Mouse (Mus musculus): Measurements from ENCODE around the gene Por. TPM values are rescaled to one million over a fixed set of nuclear protein-coding genes. Genes with fewer than 3 reads are reported as not detected.

Gene Por
- polyA plus RNA-seq, 1 experiment from 2014 or later = 93.5 TPM

DNA sequence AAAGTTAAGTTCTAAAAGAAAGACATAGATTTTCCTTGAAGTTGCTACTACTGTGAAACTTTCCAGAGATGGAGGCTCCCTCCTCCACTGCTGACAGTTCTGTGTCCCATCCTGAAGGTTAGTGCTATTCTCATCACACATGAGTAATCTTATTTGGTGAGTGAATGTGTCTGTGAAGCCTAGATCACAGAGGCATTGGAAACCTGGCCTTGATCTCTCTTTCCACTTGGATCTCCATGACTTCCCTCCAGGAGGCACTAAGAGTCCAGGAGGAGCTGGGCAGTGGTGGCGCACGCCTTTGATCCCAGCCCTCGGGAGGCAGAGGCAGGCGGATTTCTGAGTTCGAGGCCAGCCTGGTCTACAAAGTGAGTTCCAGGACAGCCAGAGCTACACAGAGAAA lies 12.2 kb downstream of the Por start:
- ATAC-seq (ENCODE audit: low FRiP score, low read depth) = no peak
- no peak overlapping the region for H3K27ac ChIP-seq
- no peak overlapping the region for H3K4me2 ChIP-seq (replicated peaks)
- no peaks in the 10 kb centered on the region for H3K27me3 ChIP-seq
- H3K9me3 ChIP-seq = no peaks in the 10 kb centered on the region
- H3K9ac ChIP-seq = no peak overlapping the region
- H3K36me3 ChIP-seq = no peaks in the 10 kb centered on the region
- no peak overlapping the region for H3K4me3 ChIP-seq
- no peaks in the 10 kb centered on the region for H3K4me1 ChIP-seq
- WGBS = 92% methylated on average over 5 of the region's 5 CpGs

DNA sequence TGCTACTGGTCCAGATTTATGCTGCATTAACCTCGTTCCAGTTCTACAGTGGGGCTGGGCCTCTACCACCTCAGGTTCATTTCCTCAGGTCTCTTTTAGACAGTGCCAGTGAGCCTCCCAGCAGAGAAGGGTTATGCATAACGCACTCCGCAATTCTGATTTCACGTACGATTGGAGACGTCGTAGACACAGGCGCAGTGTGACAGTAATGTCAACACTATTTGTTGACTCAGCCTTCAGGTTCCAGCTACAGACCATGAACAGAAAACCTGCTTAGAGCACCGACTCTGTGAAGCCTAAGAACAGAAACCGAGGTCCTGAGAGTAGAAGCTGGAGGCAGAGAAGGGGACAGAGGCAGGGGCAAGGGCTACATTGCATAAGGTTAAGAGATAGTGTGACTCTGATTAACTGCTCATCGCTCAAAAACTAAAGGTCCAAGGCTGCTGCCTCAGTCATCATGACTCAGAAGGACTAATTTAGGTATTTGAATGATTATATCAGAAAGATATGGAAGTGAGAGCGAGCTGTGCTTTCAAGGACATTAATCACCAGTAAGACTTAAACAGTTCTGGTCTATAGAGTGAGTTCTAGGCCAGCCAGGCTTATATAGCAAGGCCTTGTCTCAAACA lies 13.2 kb downstream of the Por start:
- Histone ChIP-seq H3K36me3 (no peaks in the 10 kb centered on the region), H3K9me3 (no peaks in the 10 kb centered on the region), H3K4me3 (no peak overlapping the region), H3K27me3 (no peaks in the 10 kb centered on the region), H3K27ac (no peak overlapping the region), H3K9ac (no peak overlapping the region), H3K4me2 (replicated peaks) (no peak overlapping the region), H3K4me1 (0 out of 2 replicates have a peak, but pooled peaks cover 2% of the 10 kb centered on the region)
- WGBS = 88% methylated on average over 12 of the region's 12 CpGs
- no peak for ATAC-seq (ENCODE audit: low FRiP score, low read depth)

DNA sequence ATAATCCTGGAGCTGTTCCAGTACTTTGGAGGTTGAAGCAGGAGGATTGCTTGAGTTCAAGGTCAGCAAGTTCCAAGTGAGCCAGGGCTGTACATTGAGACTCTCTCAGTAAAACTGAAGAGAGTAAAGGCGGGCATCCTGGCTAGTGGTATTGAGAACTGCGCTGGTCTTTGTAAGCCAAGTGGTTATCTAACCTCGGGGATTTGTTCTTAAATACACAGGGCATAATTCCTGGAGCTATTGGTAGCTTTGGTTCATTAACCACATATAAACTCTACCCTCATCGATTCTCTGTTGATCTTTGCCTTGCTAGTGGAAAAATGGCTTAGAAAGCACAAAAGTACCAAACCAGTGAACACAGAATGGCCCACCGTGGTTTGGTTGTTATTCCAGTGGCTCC lies 20.6 kb downstream of the Por start:
- no peaks in the 10 kb centered on the region; the same call in 1 of the 2 replicates for H3K36me3 ChIP-seq
- H3K9ac ChIP-seq = no peak overlapping the region
- WGBS = 86% methylated on average over 5 of the region's 5 CpGs
- no peak for ATAC-seq (ENCODE audit: low FRiP score, low read depth)
- peak overlapping the region; percentile 97 for H3K4me2 ChIP-seq (replicated peaks)
- peaks cover 26% of the 10 kb centered on the region for H3K4me1 ChIP-seq
- peak overlapping the region; percentile 68 for H3K4me3 ChIP-seq
- H3K27me3 ChIP-seq = no peaks in the 10 kb centered on the region
- no peaks in the 10 kb centered on the region for H3K9me3 ChIP-seq
- no peak overlapping the region for H3K27ac ChIP-seq

DNA sequence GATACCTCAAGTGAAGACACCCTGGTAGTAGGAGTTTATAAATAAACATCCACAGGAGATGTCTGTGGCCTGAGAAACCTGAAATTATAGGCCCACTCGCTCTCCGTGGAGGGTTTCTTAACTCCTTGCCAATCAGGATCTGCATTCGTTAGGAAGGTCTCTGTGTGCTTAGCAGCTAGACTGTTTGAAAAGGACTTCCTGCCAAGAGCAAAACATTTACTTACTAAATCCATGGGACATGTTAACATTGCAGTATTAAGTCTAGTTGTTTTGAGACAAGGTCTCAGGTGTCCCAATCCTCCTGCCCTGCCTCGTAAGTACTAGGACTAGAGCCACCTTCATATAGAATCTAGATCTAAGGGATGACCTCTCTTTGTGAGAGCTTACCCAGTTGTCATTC lies 21.4 kb downstream of the Por start:
- Histone ChIP-seq H3K4me1 (peaks cover 28% of the 10 kb centered on the region), H3K9me3 (no peaks in the 10 kb centered on the region), H3K27ac (no peak overlapping the region), H3K9ac (no peak overlapping the region), H3K4me3 (no peak overlapping the region), H3K4me2 (replicated peaks) (no peak overlapping the region), H3K27me3 (no peaks in the 10 kb centered on the region), H3K36me3 (no peaks in the 10 kb centered on the region; the same call in 1 of the 2 replicates)
- ATAC-seq (ENCODE audit: low FRiP score, low read depth) = no peak
- WGBS = 82% methylated on average over 4 of the region's 4 CpGs

DNA sequence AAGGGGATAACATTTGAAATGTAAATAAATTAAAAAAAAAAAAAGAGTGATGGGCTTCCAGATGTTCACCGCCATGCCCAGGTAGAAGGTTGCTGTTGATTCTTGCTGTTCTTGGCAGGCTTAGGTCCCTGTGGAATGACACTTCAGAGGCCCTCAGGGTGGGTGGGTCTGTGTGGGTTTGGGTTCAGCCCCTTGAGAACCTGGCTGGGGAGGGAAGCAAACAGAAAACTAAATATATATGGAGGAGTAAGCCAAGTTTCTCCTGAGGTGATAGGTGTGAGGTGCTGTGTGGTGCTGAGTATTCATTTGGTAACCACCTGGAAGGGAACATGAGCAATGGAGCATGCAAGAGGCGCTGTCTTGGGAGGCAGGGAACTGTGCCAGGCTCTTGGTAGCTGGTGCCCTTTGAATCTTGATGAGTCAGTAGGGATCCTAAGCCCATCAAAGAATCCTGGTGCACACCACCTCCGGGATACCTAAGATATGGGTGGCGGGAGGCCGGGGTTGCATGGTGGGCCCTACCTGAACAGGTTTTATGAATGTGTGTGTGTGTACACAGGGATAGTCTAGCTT lies 23.5 kb downstream of the Por start:
- H3K36me3 ChIP-seq = peaks cover 3% of the 10 kb centered on the region; the same call in 1 of the 2 replicates
- no peak overlapping the region for H3K9ac ChIP-seq
- H3K4me1 ChIP-seq = peaks cover 22% of the 10 kb centered on the region
- no peaks in the 10 kb centered on the region for H3K9me3 ChIP-seq
- H3K4me2 ChIP-seq (replicated peaks) = no peak overlapping the region
- H3K4me3 ChIP-seq = no peak overlapping the region
- ATAC-seq (ENCODE audit: low FRiP score, low read depth) = no peak
- no peak overlapping the region for H3K27ac ChIP-seq
- WGBS = 94% methylated on average over 5 of the region's 5 CpGs
- no peaks in the 10 kb centered on the region for H3K27me3 ChIP-seq

DNA sequence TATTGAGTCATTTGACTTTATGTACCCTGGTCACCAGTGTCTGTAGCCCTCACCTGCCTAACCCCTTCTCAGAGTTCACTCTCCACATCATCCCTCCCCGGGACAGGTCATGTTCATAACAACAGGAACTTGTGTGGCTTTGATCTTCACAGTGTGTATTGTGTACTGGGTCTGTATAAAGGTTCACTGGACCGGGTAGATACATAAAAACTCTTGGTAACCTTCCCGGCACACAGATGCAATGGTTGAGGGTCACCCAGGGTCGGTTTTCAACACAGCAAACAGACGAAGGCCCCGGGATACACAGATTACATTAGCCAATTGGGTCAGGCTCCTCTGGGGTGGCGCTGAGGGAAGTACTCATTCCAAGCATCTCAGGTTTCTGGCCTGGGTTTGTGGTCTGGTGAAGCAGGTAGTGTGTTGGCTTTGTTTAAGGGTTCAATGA lies 25.5 kb downstream of the Por start:
- peaks cover 13% of the 10 kb centered on the region for H3K4me1 ChIP-seq
- WGBS = 46% methylated on average over 7 of the region's 7 CpGs
- peaks cover 12% of the 10 kb centered on the region for H3K36me3 ChIP-seq
- no peak overlapping the region for H3K4me3 ChIP-seq
- H3K27me3 ChIP-seq = no peaks in the 10 kb centered on the region
- no peak overlapping the region for H3K27ac ChIP-seq
- no peak overlapping the region for H3K4me2 ChIP-seq (replicated peaks)
- H3K9ac ChIP-seq = no peak overlapping the region
- H3K9me3 ChIP-seq = no peaks in the 10 kb centered on the region
- ATAC-seq (ENCODE audit: low FRiP score, low read depth) = peak; percentile 15; the same call in 1 of the 2 replicates

DNA sequence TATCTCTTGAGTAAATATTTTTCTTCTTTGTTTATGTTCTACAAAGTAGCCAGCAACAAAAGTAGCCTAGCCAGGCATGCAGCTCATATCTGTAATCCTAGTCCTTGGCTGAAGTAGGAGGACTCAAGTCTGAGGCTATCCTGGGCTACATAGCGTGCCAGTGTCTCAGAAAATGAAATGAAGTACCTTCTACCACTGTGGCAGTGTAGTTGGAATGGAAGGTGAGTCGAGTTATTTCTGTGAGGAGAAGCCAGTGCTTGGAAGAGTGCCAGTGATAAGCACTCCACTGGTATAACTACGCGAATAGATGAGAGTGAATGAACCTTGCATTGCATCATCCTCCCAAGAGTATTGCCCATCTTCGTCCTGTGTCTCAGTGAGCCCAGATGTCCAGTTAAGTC lies 27.9 kb downstream of the Por start:
- ATAC-seq (ENCODE audit: low FRiP score, low read depth) = no peak
- H3K27ac ChIP-seq = no peak overlapping the region
- H3K4me3 ChIP-seq = no peak overlapping the region
- 93% methylated on average over 5 of the region's 5 CpGs for whole genome bisulfite sequencing
- H3K36me3 ChIP-seq = peaks cover 30% of the 10 kb centered on the region
- no peaks in the 10 kb centered on the region for H3K9me3 ChIP-seq
- no peaks in the 10 kb centered on the region for H3K27me3 ChIP-seq
- no peak overlapping the region for H3K9ac ChIP-seq
- no peak overlapping the region for H3K4me2 ChIP-seq (replicated peaks)
- H3K4me1 ChIP-seq = peaks cover 9% of the 10 kb centered on the region

DNA sequence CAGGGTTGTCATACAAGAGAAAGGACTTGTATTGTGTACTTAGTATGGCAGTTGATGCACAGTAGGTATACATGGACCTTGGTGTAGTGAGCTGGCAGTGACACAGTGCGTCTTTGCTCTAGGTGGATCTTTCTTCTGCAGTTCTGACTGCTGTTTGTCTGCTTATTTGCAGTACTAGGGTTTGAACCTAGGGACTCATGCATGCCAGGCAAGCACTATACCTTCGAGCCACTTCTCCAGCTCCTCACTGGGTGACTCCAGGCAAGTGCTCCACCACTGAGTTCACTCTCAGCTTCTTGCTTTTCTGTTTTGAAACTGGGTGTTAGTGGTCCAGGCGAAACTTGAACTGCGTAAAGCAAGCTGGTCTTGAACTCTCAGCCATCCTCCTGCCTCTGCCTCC lies 31.8 kb downstream of the Por start:
- Histone ChIP-seq H3K36me3 (peaks cover 51% of the 10 kb centered on the region), H3K4me3 (no peak overlapping the region), H3K4me2 (replicated peaks) (no peak overlapping the region), H3K27ac (no peak overlapping the region), H3K27me3 (no peaks in the 10 kb centered on the region), H3K4me1 (no peaks in the 10 kb centered on the region), H3K9me3 (no peaks in the 10 kb centered on the region), H3K9ac (no peak overlapping the region)
- no peak for ATAC-seq (ENCODE audit: low FRiP score, low read depth)
- 95% methylated on average over 4 of the region's 4 CpGs for WGBS

DNA sequence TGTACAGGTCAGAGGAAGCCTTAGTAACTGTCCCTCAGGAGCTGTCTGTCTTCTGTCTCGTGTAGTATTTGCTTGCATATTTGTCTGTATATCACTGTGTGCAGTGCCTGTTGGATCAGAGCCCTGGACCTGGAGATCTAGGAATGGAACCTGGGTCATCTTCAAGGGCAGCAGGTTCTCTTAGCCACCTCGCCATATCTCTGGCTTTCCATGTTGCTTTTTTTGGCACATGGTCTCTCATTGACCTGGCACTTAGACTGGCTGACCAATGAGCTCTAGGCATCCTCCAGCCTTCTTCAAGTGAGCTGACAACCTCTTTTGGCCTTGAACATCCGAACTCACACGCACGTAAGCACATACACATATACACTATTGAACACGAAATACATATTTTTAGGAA lies 32.4 kb downstream of the Por start:
- Histone ChIP-seq H3K27ac (no peak overlapping the region), H3K4me1 (no peaks in the 10 kb centered on the region), H3K36me3 (peaks cover 57% of the 10 kb centered on the region), H3K27me3 (no peaks in the 10 kb centered on the region), H3K4me2 (replicated peaks) (no peak overlapping the region), H3K9ac (no peak overlapping the region), H3K4me3 (no peak overlapping the region), H3K9me3 (no peaks in the 10 kb centered on the region)
- no peak for ATAC-seq (ENCODE audit: low FRiP score, low read depth)
- WGBS = 89% methylated on average over 6 of the region's 6 CpGs

DNA sequence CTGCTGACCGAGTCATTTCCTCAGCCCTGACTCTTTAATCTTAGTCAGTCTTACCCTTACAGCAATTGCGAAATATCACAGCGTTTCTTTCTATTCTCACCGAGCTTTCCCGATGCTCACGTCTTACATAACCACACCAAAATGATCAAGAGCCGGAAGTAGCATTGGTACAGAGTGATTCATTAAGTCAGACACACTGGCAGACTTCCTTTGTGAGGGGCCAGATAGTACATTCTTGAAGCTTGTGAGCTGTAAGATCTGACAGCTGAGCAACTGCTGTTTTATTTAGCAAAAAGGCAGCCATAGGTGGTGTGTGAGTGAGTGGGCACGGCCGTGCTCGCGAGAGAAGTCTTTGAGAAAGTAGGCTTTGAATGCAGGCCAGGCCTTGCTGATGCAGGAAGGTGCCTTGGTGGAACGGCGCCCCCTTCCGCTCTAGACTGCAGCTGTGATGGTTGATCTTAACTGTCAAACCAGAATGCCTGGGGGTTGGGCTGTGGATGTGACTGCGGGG lies 32.9 kb downstream of the Por start:
- Histone ChIP-seq H3K4me1 (no peaks in the 10 kb centered on the region), H3K9me3 (no peaks in the 10 kb centered on the region), H3K36me3 (peaks cover 62% of the 10 kb centered on the region), H3K9ac (no peak overlapping the region), H3K27me3 (no peaks in the 10 kb centered on the region), H3K4me3 (no peak overlapping the region), H3K4me2 (replicated peaks) (no peak overlapping the region), H3K27ac (no peak overlapping the region)
- no peak for ATAC-seq (ENCODE audit: low FRiP score, low read depth)
- WGBS = 81% methylated on average over 15 of the region's 15 CpGs

DNA sequence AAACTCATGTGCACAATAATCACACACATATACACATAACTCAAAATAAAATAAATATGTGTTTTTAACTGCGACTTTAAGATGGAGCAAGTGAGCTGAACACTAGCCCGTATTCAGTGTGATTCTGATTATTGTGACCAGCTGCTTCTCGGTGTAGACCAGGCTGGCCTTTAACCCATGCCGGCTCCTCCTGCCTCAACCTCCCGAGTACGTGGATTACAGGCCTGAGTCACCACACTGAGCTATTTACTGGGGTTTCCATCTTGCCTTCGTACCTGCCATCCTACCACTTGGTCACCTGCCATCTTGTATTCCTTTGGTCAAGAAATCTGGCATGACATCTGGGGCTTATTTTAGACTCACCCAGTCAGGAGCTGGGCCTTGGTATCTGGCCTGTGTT lies 33.6 kb downstream of the Por start:
- Histone ChIP-seq H3K4me1 (no peaks in the 10 kb centered on the region), H3K27me3 (no peaks in the 10 kb centered on the region), H3K27ac (no peak overlapping the region), H3K4me2 (replicated peaks) (no peak overlapping the region), H3K36me3 (peaks cover 64% of the 10 kb centered on the region), H3K9me3 (no peaks in the 10 kb centered on the region), H3K4me3 (no peak overlapping the region), H3K9ac (no peak overlapping the region)
- WGBS = 91% methylated on average over 7 of the region's 7 CpGs
- ATAC-seq (ENCODE audit: low FRiP score, low read depth) = no peak

DNA sequence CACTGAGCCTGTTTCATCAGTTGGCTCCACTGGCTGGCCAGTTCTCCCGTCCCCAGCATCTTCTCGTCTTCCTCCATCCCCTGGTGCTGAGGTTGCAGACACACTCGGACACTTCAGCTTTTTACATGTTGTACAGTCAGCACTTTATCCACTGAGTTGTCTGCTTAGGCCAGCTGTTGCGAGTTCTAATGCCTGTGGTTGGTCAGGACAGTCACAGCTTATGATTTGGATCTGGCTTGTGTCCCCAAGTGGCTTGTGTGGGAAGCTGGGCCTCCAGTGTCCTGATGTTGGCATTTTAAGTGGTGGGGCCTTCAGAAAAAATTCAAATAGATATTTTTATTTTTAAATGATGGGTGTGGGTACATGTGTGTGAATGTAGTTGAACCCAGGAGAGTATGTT lies 35.5 kb downstream of the Por start:
- Histone ChIP-seq H3K36me3 (peaks cover 65% of the 10 kb centered on the region), H3K9ac (no peak overlapping the region), H3K27me3 (no peaks in the 10 kb centered on the region), H3K4me2 (replicated peaks) (no peak overlapping the region), H3K4me1 (no peaks in the 10 kb centered on the region), H3K27ac (no peak overlapping the region), H3K9me3 (no peaks in the 10 kb centered on the region), H3K4me3 (no peak overlapping the region)
- WGBS = 91% methylated on average over 4 of the region's 4 CpGs
- ATAC-seq (ENCODE audit: low FRiP score, low read depth) = no peak

DNA sequence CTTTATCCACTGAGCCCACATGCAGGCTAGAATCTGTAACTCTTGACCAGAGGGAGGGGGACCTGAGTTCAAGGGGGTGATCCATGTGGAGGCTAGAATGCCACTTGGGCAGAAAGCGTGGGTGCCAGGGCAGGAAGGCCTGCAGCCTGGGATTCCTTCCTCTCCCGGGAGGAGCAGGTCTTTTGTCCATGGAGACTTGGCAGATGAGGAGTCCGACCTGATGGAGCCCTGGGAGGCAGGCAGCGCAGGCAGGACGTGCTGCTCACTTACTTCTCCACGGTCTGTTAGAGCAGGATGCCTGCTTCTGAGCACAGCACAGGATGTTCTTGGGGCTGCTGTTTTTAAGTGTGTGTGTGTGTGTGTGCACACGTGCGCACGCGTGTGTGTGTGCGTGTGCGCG lies 37.2 kb downstream of the Por start:
- Histone ChIP-seq H3K4me1 (no peaks in the 10 kb centered on the region), H3K4me2 (replicated peaks) (no peak overlapping the region), H3K9me3 (no peaks in the 10 kb centered on the region), H3K9ac (no peak overlapping the region), H3K27me3 (no peaks in the 10 kb centered on the region), H3K36me3 (peaks cover 54% of the 10 kb centered on the region), H3K27ac (no peak overlapping the region), H3K4me3 (no peak overlapping the region)
- no peak for ATAC-seq (ENCODE audit: low FRiP score, low read depth)
- 97% methylated on average over 13 of the region's 13 CpGs for WGBS
